Mouse (Mus musculus) liver, embryonic 15.5 days (tissue): Measurements from ENCODE around the gene Sntg2. TPM values are rescaled to one million over a fixed set of nuclear protein-coding genes. Genes with fewer than 3 reads are reported as not detected.

Source experiments
- ATAC-seq: fragments of 200-750 bp; cut with Nextera tagmentation; 2 replicates; pipeline ENCODE4 v1.8.0; 2017; ENCODE audit warnings: moderate number of reproducible peaks, mild to moderate bottlenecking, moderate library complexity; ENCODE audit not compliant: insufficient read depth
- H3K27ac ChIP-seq: fragments of 300-500 bp; sonication (generic); replicated peaks from 2 replicates; pipeline ENCODE4 v1.5.1; 2015; ENCODE audit warnings: mild to moderate bottlenecking, inconsistent platforms
- H3K27me3 ChIP-seq: fragments of 300-500 bp; sonication (generic); 2 replicates; pipeline ENCODE4 v1.6.1; 2015; ENCODE audit warnings: mild to moderate bottlenecking, inconsistent platforms
- H3K36me3 ChIP-seq: fragments of 300-500 bp; sonication (generic); replicated peaks from 2 replicates; pipeline ENCODE4 v1.6.1; 2015; ENCODE audit warnings: moderate library complexity, mild to moderate bottlenecking, inconsistent platforms
- H3K4me1 ChIP-seq: fragments of 300-500 bp; sonication (generic); replicated peaks from 2 replicates; pipeline ENCODE4 v1.6.1; 2015; ENCODE audit warnings: inconsistent platforms
- H3K4me2 ChIP-seq: fragments of 300-500 bp; sonication (generic); 2 replicates; pipeline ENCODE4 v1.6.1; 2015; ENCODE audit warnings: moderate library complexity, mild to moderate bottlenecking, inconsistent platforms
- H3K4me3 ChIP-seq: fragments of 300-500 bp; sonication (generic); replicated peaks from 2 replicates; pipeline ENCODE4 v1.5.1; 2015; ENCODE audit warnings: mild to moderate bottlenecking, inconsistent platforms
- H3K9ac ChIP-seq: fragments of 300-500 bp; sonication (generic); 2 replicates; pipeline ENCODE4 v1.6.1; 2015; ENCODE audit warnings: moderate library complexity, mild to moderate bottlenecking, inconsistent platforms
- H3K9me3 ChIP-seq: fragments of 300-500 bp; sonication (generic); replicated peaks from 2 replicates; pipeline ENCODE4 v1.6.1; 2016; ENCODE audit warnings: inconsistent platforms
- WGBS: fragments of 180-500 bp; shearing (Covaris S2); methylation state at CpG from one replicate; pipeline ENCODE4 v1.1.7; 2015; ENCODE audit warnings: mixed read lengths; ENCODE audit not compliant: insufficient replicate concordance; 5-methylcytosine and 5-hydroxymethylcytosine counted together
- polyA plus RNA-seq: library from polyadenylated mRNA; unstranded; fragments of >200 nt; fragmentation: Nextera tagmentation; extraction: Ambion mirVana; gene quantifications from 2 replicates; pipeline ENCODE4 v1.2.1, GENCODE M21; 2015

The Sntg2 gene
- polyA plus RNA-seq, 1 experiment from 2014 or later, result 0.10 TPM

- no peaks in the 10 kb centered on the region for H3K4me1 ChIP-seq
- H3K4me3 ChIP-seq, result no peak overlapping the region
- ATAC-seq, result no peak
- no peaks in the 10 kb centered on the region for H3K9me3 ChIP-seq
- H3K9ac ChIP-seq, result no peak overlapping the region
- no peak overlapping the region for H3K27ac ChIP-seq
- no peaks in the 10 kb centered on the region for H3K27me3 ChIP-seq
- H3K4me2 ChIP-seq, result no peak overlapping the region
- 72% methylated on average over 5 of the region's 5 CpGs for WGBS
- H3K36me3 ChIP-seq, result no peaks in the 10 kb centered on the region
Observed at GRCm38 (mm10) chr12:30201031-30201430, 172.1 kb downstream of the Sntg2 start.

- Histone ChIP-seq H3K9me3 (no peaks in the 10 kb centered on the region), H3K36me3 (no peaks in the 10 kb centered on the region), H3K27ac (no peak overlapping the region), H3K9ac (no peak overlapping the region), H3K27me3 (no peaks in the 10 kb centered on the region), H3K4me2 (no peak overlapping the region), H3K4me1 (no peaks in the 10 kb centered on the region), H3K4me3 (no peak overlapping the region)
- WGBS, result 75% methylated on average over 7 of the region's 7 CpGs
- ATAC-seq, result no peak
Observed at GRCm38 (mm10) chr12:30200621-30201020, 172.6 kb downstream of the Sntg2 start.

- no peak overlapping the region for H3K9ac ChIP-seq
- no peaks in the 10 kb centered on the region for H3K9me3 ChIP-seq
- no peaks in the 10 kb centered on the region for H3K36me3 ChIP-seq
- no peak overlapping the region for H3K27ac ChIP-seq
- ATAC-seq, result no peak
- H3K4me3 ChIP-seq, result no peak overlapping the region
- H3K4me2 ChIP-seq, result no peak overlapping the region
- H3K27me3 ChIP-seq, result no peaks in the 10 kb centered on the region
- 14% methylated on average over 2 of the region's 2 CpGs for WGBS
- H3K4me1 ChIP-seq, result no peaks in the 10 kb centered on the region
Observed at GRCm38 (mm10) chr12:30199735-30200134, 173.4 kb downstream of the Sntg2 start.

- Histone ChIP-seq H3K9ac (no peak overlapping the region), H3K4me3 (no peak overlapping the region), H3K4me1 (no peaks in the 10 kb centered on the region), H3K27me3 (no peaks in the 10 kb centered on the region), H3K9me3 (no peaks in the 10 kb centered on the region), H3K4me2 (no peak overlapping the region), H3K27ac (no peak overlapping the region), H3K36me3 (no peaks in the 10 kb centered on the region)
- no peak for ATAC-seq
- WGBS, result 46% methylated on average over 1 of the region's 1 CpGs
Observed at GRCm38 (mm10) chr12:30198250-30198649, 174.9 kb downstream of the Sntg2 start.

- WGBS, result 54% methylated on average over 3 of the region's 3 CpGs
- Histone ChIP-seq H3K27ac (no peak overlapping the region), H3K36me3 (no peaks in the 10 kb centered on the region), H3K27me3 (no peaks in the 10 kb centered on the region), H3K4me3 (no peak overlapping the region), H3K4me2 (no peak overlapping the region), H3K9ac (no peak overlapping the region), H3K9me3 (no peaks in the 10 kb centered on the region), H3K4me1 (no peaks in the 10 kb centered on the region)
- no peak for ATAC-seq
Observed at GRCm38 (mm10) chr12:30181721-30182120, 191.5 kb downstream of the Sntg2 start.

GRCm38 (mm10) chr12:30179623-30180022 is 193.6 kb downstream of the Sntg2 start:
- ATAC-seq, result no peak
- WGBS, result 41% methylated on average over 1 of the region's 1 CpGs

GRCm38 (mm10) chr12:30177966-30178365 is 195.2 kb downstream of the Sntg2 start:
- H3K27ac ChIP-seq, result no peak overlapping the region
- no peak for ATAC-seq
- WGBS, result 57% methylated on average over 6 of the region's 6 CpGs
- H3K4me2 ChIP-seq, result no peak overlapping the region
- no peaks in the 10 kb centered on the region for H3K27me3 ChIP-seq
- H3K4me3 ChIP-seq, result no peak overlapping the region
- H3K36me3 ChIP-seq, result no peaks in the 10 kb centered on the region
- H3K9ac ChIP-seq, result no peak overlapping the region
- H3K4me1 ChIP-seq, result no peaks in the 10 kb centered on the region
- H3K9me3 ChIP-seq, result no peaks in the 10 kb centered on the region

More at GRCm38 (mm10) chr12:30179623-30180022, 193.6 kb downstream of the Sntg2 start:
- no peak overlapping the region for H3K4me3 ChIP-seq
- H3K36me3 ChIP-seq, result no peaks in the 10 kb centered on the region
- H3K27me3 ChIP-seq, result no peaks in the 10 kb centered on the region
- no peak overlapping the region for H3K27ac ChIP-seq
- no peak overlapping the region for H3K4me2 ChIP-seq
- no peak overlapping the region for H3K9ac ChIP-seq
- no peaks in the 10 kb centered on the region for H3K4me1 ChIP-seq
- H3K9me3 ChIP-seq, result no peaks in the 10 kb centered on the region

GRCm38 (mm10) chr12:30177529-30177928 is 195.6 kb downstream of the Sntg2 start:
- Histone ChIP-seq H3K36me3 (no peaks in the 10 kb centered on the region), H3K27ac (no peak overlapping the region), H3K9me3 (no peaks in the 10 kb centered on the region), H3K9ac (no peak overlapping the region), H3K27me3 (no peaks in the 10 kb centered on the region), H3K4me2 (no peak overlapping the region), H3K4me1 (no peaks in the 10 kb centered on the region), H3K4me3 (no peak overlapping the region)
- no peak for ATAC-seq
- WGBS, result 59% methylated on average over 2 of the region's 2 CpGs

GRCm38 (mm10) chr12:30168491-30168890 is 204.7 kb downstream of the Sntg2 start:
- Histone ChIP-seq H3K36me3 (no peaks in the 10 kb centered on the region), H3K27me3 (no peaks in the 10 kb centered on the region), H3K27ac (no peak overlapping the region), H3K9ac (no peak overlapping the region), H3K4me1 (no peaks in the 10 kb centered on the region), H3K4me3 (no peak overlapping the region), H3K4me2 (no peak overlapping the region), H3K9me3 (no peaks in the 10 kb centered on the region)
- WGBS, result 44% methylated on average over 3 of the region's 3 CpGs
- no peak for ATAC-seq

- 60% methylated on average over 5 of the region's 5 CpGs for whole genome bisulfite sequencing
- Histone ChIP-seq H3K27ac (no peak overlapping the region), H3K9ac (no peak overlapping the region), H3K4me3 (no peak overlapping the region), H3K4me2 (no peak overlapping the region), H3K36me3 (no peaks in the 10 kb centered on the region), H3K27me3 (no peaks in the 10 kb centered on the region), H3K4me1 (no peaks in the 10 kb centered on the region), H3K9me3 (no peaks in the 10 kb centered on the region)
- ATAC-seq, result no peak
Observed at GRCm38 (mm10) chr12:30164538-30164937, 208.6 kb downstream of the Sntg2 start.

GRCm38 (mm10) chr12:30164005-30164404 is 209.2 kb downstream of the Sntg2 start:
- no peak overlapping the region for H3K27ac ChIP-seq
- no peaks in the 10 kb centered on the region for H3K4me1 ChIP-seq
- 62% methylated on average over 6 of the region's 6 CpGs for WGBS
- ATAC-seq, result no peak
- no peaks in the 10 kb centered on the region for H3K9me3 ChIP-seq
- H3K4me3 ChIP-seq, result no peak overlapping the region
- no peaks in the 10 kb centered on the region for H3K36me3 ChIP-seq
- no peaks in the 10 kb centered on the region for H3K27me3 ChIP-seq
- no peak overlapping the region for H3K9ac ChIP-seq
- no peak overlapping the region for H3K4me2 ChIP-seq

GRCm38 (mm10) chr12:30161731-30162406 is 211.3 kb downstream of the Sntg2 start:
- Histone ChIP-seq H3K4me3 (no peak overlapping the region), H3K27ac (no peak overlapping the region), H3K4me2 (no peak overlapping the region), H3K27me3 (no peaks in the 10 kb centered on the region), H3K9ac (no peak overlapping the region), H3K36me3 (no peaks in the 10 kb centered on the region), H3K9me3 (no peaks in the 10 kb centered on the region), H3K4me1 (no peaks in the 10 kb centered on the region)
- ATAC-seq, result no peak
- WGBS, result 49% methylated on average over 5 of the region's 5 CpGs
